Mouse (Mus musculus): ENCODE measurements at regions not wholly inside any gene's neighbourhood (a gene's known extent, or its start where the extent isn't known, plus 50 kb on each side); places are given as distances from the start of the nearest gene placed in this dataset.

GRCm38 (mm10) chr1:167945615-167946252 is 256.7 kb downstream of the Lmx1a start:
- no peaks in the 10 kb centered on the region for H3K27me3 ChIP-seq
- H3K4me2 ChIP-seq (replicated peaks) = no peak overlapping the region

GRCm38 (mm10) chr1:167947866-167948265 is 258.8 kb downstream of the Lmx1a start:
- H3K27ac ChIP-seq (replicated peaks) = no peak overlapping the region
- WGBS = 79% methylated on average over 7 of the region's 7 CpGs
- peaks cover 16% of the 10 kb centered on the region for H3K4me1 ChIP-seq
- H3K9ac ChIP-seq (replicated peaks) = no peak overlapping the region
- no peak for ATAC-seq (replicated peaks)
- H3K27me3 ChIP-seq = no peaks in the 10 kb centered on the region
- no peak overlapping the region for H3K4me2 ChIP-seq (replicated peaks)
- H3K4me3 ChIP-seq = no peak overlapping the region
- H3K9me3 ChIP-seq = no peaks in the 10 kb centered on the region
- no peaks in the 10 kb centered on the region for H3K36me3 ChIP-seq

More at GRCm38 (mm10) chr1:167945615-167946252, 256.7 kb downstream of the Lmx1a start:
- peaks cover 24% of the 10 kb centered on the region for H3K4me1 ChIP-seq
- H3K4me3 ChIP-seq = no peak overlapping the region
- H3K9me3 ChIP-seq = no peaks in the 10 kb centered on the region
- 42% methylated on average over 9 of the region's 9 CpGs for WGBS
- no peak overlapping the region for H3K9ac ChIP-seq (replicated peaks)
- ATAC-seq (replicated peaks) = peak; percentile 29; the same call in 1 of the 2 replicates
- 0 out of 2 replicates have a peak overlapping the region, but pooled peaks have one; percentile 24 for H3K27ac ChIP-seq (replicated peaks)
- H3K36me3 ChIP-seq = no peaks in the 10 kb centered on the region

- H3K9ac ChIP-seq (replicated peaks) = no peak overlapping the region
- H3K27ac ChIP-seq (replicated peaks) = no peak overlapping the region
- ATAC-seq (replicated peaks) = no peak
- no peaks in the 10 kb centered on the region for H3K36me3 ChIP-seq
- no peak overlapping the region for H3K4me3 ChIP-seq
- no peak overlapping the region for H3K4me2 ChIP-seq (replicated peaks)
- H3K9me3 ChIP-seq = no peaks in the 10 kb centered on the region
- H3K4me1 ChIP-seq = peaks cover 6% of the 10 kb centered on the region; the same call in 1 of the 2 replicates
- no peaks in the 10 kb centered on the region for H3K27me3 ChIP-seq
Measured at GRCm38 (mm10) chr1:167951717-167952116, 262.7 kb downstream of the Lmx1a start.

- ATAC-seq (replicated peaks) = no peak
- no peak overlapping the region for H3K9ac ChIP-seq (replicated peaks)
- 94% methylated on average over 6 of the region's 6 CpGs for WGBS
- peaks cover 6% of the 10 kb centered on the region; the same call in 1 of the 2 replicates for H3K4me1 ChIP-seq
- no peaks in the 10 kb centered on the region for H3K27me3 ChIP-seq
- no peak overlapping the region for H3K4me3 ChIP-seq
- no peak overlapping the region for H3K4me2 ChIP-seq (replicated peaks)
- no peak overlapping the region for H3K27ac ChIP-seq (replicated peaks)
- H3K36me3 ChIP-seq = no peaks in the 10 kb centered on the region
- no peaks in the 10 kb centered on the region for H3K9me3 ChIP-seq
Measured at GRCm38 (mm10) chr1:167958531-167958930, 269.5 kb downstream of the Lmx1a start.

DNA sequence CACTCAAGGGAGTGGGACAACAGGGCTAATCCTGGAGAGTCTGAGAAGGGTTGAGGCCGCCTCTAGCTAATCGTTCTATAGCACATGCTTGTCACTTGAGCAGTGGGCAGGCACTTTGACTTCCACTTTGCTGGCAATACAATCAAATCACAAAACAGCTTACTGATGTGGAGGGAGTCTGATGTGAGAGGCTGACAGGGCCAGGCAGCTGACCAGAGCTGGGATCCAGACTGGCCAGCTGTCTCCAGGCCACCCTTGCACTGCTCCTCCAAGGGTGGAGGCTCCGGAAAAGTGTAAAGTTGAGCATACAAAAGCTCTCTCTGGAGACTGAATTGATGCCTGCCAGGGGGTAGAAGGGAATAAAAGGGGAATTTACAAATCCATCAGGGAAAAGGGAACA is 280.5 kb downstream of the Lmx1a start:
- no peak overlapping the region for H3K4me2 ChIP-seq (replicated peaks)
- H3K4me3 ChIP-seq = no peak overlapping the region
- no peaks in the 10 kb centered on the region for H3K36me3 ChIP-seq
- 0 out of 2 replicates have a peak, but pooled peaks cover 3% of the 10 kb centered on the region for H3K4me1 ChIP-seq
- no peak overlapping the region for H3K27ac ChIP-seq (replicated peaks)
- H3K9me3 ChIP-seq = no peaks in the 10 kb centered on the region
- H3K27me3 ChIP-seq = no peaks in the 10 kb centered on the region
- whole genome bisulfite sequencing = 31% methylated on average over 3 of the region's 3 CpGs
- ATAC-seq (replicated peaks) = no peak
- no peak overlapping the region for H3K9ac ChIP-seq (replicated peaks)

- H3K4me2 ChIP-seq (replicated peaks) = no peak overlapping the region
- 0 out of 2 replicates have a peak, but pooled peaks cover 3% of the 10 kb centered on the region for H3K4me1 ChIP-seq
- H3K27ac ChIP-seq (replicated peaks) = no peak overlapping the region
- H3K27me3 ChIP-seq = no peaks in the 10 kb centered on the region
- 9% methylated on average over 5 of the region's 5 CpGs for WGBS
- no peaks in the 10 kb centered on the region for H3K36me3 ChIP-seq
- H3K9ac ChIP-seq (replicated peaks) = no peak overlapping the region
- no peaks in the 10 kb centered on the region for H3K9me3 ChIP-seq
- H3K4me3 ChIP-seq = no peak overlapping the region
- no peak for ATAC-seq (replicated peaks)
Measured at GRCm38 (mm10) chr1:167969985-167970384, 280.9 kb downstream of the Lmx1a start.

GRCm38 (mm10) chr1:167976708-167977107 is 287.7 kb downstream of the Lmx1a start:
- Histone ChIP-seq H3K4me2 (replicated peaks) (no peak overlapping the region), H3K27ac (replicated peaks) (no peak overlapping the region), H3K9me3 (no peaks in the 10 kb centered on the region), H3K36me3 (no peaks in the 10 kb centered on the region), H3K4me3 (no peak overlapping the region), H3K4me1 (no peaks in the 10 kb centered on the region), H3K27me3 (no peaks in the 10 kb centered on the region), H3K9ac (replicated peaks) (no peak overlapping the region)
- 91% methylated on average over 3 of the region's 3 CpGs for WGBS
- ATAC-seq (replicated peaks) = no peak

- Histone ChIP-seq H3K4me2 (replicated peaks) (no peak overlapping the region), H3K27ac (replicated peaks) (no peak overlapping the region), H3K27me3 (no peaks in the 10 kb centered on the region), H3K4me3 (no peak overlapping the region), H3K4me1 (no peaks in the 10 kb centered on the region), H3K9ac (replicated peaks) (no peak overlapping the region), H3K36me3 (no peaks in the 10 kb centered on the region), H3K9me3 (no peaks in the 10 kb centered on the region)
- WGBS = 86% methylated on average over 3 of the region's 3 CpGs
- ATAC-seq (replicated peaks) = no peak
Measured at GRCm38 (mm10) chr1:167979187-167979586, 290.1 kb downstream of the Lmx1a start.

DNA sequence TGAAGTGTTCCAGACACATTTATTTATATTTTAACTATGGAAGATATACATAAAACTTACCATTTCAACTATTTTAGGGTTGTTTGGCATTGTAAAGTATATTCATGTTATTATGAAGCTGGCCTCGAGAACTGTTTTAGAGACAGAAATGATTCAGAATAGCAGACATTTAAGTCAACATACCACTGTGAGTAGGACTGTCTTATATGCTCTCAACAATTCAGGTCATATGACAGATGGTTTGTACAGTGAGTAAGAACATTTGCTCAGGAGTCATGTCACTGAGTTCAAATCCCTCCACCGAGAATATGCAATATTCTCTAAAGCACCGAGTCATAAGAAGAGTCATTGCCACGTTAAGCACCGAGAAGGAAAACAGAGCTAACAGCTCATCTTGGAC is 290.6 kb downstream of the Lmx1a start:
- Histone ChIP-seq H3K4me2 (replicated peaks) (no peak overlapping the region), H3K9me3 (no peaks in the 10 kb centered on the region), H3K9ac (replicated peaks) (no peak overlapping the region), H3K27ac (replicated peaks) (no peak overlapping the region), H3K4me3 (no peak overlapping the region), H3K4me1 (no peaks in the 10 kb centered on the region), H3K36me3 (no peaks in the 10 kb centered on the region), H3K27me3 (no peaks in the 10 kb centered on the region)
- 93% methylated on average over 5 of the region's 5 CpGs for WGBS
- no peak for ATAC-seq (replicated peaks)

GRCm38 (mm10) chr1:167981292-167981691 is 292.3 kb downstream of the Lmx1a start:
- H3K27me3 ChIP-seq = no peaks in the 10 kb centered on the region
- H3K9me3 ChIP-seq = no peaks in the 10 kb centered on the region
- H3K36me3 ChIP-seq = no peaks in the 10 kb centered on the region
- H3K4me2 ChIP-seq (replicated peaks) = no peak overlapping the region
- H3K27ac ChIP-seq (replicated peaks) = no peak overlapping the region
- no peak overlapping the region for H3K9ac ChIP-seq (replicated peaks)
- no peak for ATAC-seq (replicated peaks)
- no peak overlapping the region for H3K4me3 ChIP-seq
- whole genome bisulfite sequencing = 92% methylated on average over 2 of the region's 2 CpGs
- no peaks in the 10 kb centered on the region for H3K4me1 ChIP-seq

- WGBS = 70% methylated on average over 3 of the region's 3 CpGs
- Histone ChIP-seq H3K9ac (replicated peaks) (no peak overlapping the region), H3K27ac (replicated peaks) (no peak overlapping the region), H3K4me2 (replicated peaks) (no peak overlapping the region), H3K9me3 (no peaks in the 10 kb centered on the region), H3K27me3 (no peaks in the 10 kb centered on the region), H3K36me3 (no peaks in the 10 kb centered on the region), H3K4me1 (no peaks in the 10 kb centered on the region), H3K4me3 (no peak overlapping the region)
- no peak for ATAC-seq (replicated peaks)
Measured at GRCm38 (mm10) chr1:168007456-168007855, 318.4 kb downstream of the Lmx1a start.

- no peak for ATAC-seq (replicated peaks)
- Histone ChIP-seq H3K27me3 (no peaks in the 10 kb centered on the region), H3K9me3 (no peaks in the 10 kb centered on the region), H3K4me2 (replicated peaks) (no peak overlapping the region), H3K4me1 (no peaks in the 10 kb centered on the region), H3K9ac (replicated peaks) (no peak overlapping the region), H3K4me3 (no peak overlapping the region), H3K27ac (replicated peaks) (no peak overlapping the region), H3K36me3 (no peaks in the 10 kb centered on the region)
- 86% methylated on average over 1 of the region's 1 CpGs for WGBS
Measured at GRCm38 (mm10) chr1:168008216-168008615, 319.2 kb downstream of the Lmx1a start.

GRCm38 (mm10) chr1:168010416-168010815 is 321.4 kb downstream of the Lmx1a start:
- Histone ChIP-seq H3K27ac (replicated peaks) (peak overlapping the region; percentile 36; the same call in 1 of the 2 replicates), H3K27me3 (no peaks in the 10 kb centered on the region), H3K36me3 (no peaks in the 10 kb centered on the region), H3K4me2 (replicated peaks) (no peak overlapping the region), H3K4me3 (no peak overlapping the region), H3K4me1 (no peaks in the 10 kb centered on the region), H3K9me3 (no peaks in the 10 kb centered on the region), H3K9ac (replicated peaks) (no peak overlapping the region)
- peak; percentile 68 for ATAC-seq (replicated peaks)
- WGBS = 23% methylated on average over 5 of the region's 5 CpGs

Data from forebrain, embryonic 15.5 days (tissue).